Mouse (Mus musculus): ENCODE measurements around the gene Uck1.
"Not testable (repeated sequence)": the region's sequence is repeated elsewhere in the genome, so short reads cannot be mapped to it uniquely, and the experiment has no call there.

The Uck1 gene

DNA sequence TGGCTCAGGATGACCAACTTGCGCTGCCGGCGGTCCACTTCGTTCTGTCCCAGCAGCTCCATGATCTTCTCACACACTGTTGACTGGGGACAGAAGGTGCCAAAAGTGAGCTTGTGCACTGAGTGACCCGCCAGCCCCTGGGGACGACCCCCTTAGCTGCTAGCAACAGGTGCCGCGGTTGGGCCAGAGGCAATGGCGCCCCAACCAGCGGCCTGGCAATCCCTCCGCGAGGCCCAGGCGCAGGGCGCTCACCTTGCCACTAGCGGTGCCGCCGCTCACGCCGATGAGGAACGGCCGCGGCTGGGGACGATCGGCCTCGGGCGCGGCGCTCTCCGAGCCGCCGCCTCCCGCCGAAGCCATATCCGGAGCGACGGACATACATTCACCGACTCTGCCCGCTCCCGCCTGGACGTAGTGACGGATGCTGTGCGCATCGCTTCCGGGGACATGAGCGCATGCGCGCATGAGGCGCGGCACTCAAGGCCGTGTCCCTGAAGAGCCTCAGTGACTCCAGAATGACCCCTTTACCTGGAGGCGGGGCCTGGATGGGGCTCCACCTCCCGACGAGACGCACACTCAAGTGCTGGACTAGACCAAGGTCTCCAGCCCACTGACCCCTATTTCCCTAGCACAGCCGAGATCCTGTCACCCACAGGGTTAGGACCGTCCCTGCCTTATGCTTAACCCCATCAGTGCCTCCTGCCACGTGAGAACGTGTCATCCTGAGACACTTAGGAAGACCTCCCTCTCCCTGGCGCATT lies at the start of gene Uck1:
TSS of gene Uck1 (minus strand) at position 503 of the 761 bp plus-strand sequence.
- in situ Hi-C loops (cut with MboI): no loop called here

DNA sequence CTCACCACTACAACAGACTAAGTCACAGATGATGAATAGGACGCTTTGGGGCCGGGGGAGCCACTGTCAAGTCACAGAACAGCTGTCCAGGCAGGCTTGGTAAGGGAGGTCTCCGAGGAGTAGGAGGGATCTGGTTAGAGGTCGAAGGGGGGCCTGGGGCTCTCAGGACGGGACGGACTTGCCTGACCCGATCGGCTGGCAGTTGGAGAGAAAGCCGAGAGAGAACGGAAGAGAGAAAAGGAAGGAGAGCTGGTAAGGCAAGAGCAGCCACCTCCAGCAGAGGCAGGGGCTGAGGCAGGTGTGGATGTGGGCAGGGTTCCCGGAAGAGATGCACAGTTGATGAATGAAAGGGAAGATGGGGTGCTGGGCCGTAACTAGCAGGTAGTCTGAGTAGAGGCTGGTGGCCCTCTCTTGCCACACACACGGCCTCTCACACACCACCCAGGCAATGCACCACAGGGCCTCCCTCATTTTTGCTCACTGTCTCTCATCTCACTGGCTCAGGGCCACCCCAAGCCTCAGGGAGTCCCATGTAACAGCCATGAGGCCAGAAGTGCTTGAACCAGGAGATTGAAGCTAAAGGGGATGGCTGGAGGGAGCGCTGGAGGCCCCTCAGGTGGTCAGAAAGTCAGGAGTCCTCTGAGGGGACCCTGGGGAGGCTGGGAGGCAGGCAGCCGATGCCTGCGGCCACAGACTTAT lies 49.1 kb upstream of the Uck1 start:
- in situ Hi-C loops (cut with MboI): no loop called here

DNA sequence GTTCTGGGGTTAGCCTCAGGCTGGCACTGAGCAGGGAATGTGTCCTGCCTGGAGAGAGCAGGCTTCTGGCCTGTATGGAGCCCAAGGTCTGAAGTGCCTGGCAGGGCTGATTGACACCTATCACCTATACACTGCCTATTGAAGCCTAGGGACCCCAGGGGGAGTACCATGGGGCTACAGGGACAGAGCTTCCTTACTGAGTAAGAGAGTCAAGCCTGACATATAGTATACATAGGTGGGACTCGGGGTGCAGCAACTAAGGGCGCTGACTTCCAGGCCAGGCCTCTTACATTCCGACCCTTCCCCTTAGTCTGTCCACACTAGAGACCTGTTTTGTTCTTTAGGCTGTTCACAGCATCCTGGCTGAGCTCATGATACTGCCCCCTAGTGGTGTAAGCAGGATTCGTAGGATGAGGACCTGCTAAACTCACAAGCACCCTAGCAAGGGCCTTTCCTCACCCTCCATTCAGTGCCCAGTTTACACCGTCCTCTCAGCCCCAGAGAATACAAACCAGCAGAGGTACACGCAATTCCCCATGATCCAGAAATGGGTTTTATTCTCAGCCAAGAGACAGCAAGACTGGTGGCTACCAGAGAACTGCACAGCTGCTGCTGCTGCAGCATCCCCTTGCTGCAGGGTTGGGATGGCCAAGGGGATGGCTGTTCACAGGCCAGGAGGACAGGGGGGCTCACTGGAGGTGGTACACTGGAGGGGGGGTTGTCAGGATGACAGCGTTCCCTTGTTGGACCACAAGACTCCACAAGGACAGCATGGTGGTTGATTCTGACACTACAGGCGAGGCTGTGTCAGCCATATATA lies 48.2 kb upstream of the Uck1 start:
- in situ Hi-C loops (cut with MboI): no loop called here

GRCm38 (mm10) chr2:32307247-32307798 lies 47.4 kb upstream of the Uck1 start:
- in situ Hi-C loops (cut with MboI): no loop called here

GRCm38 (mm10) chr2:32306176-32306575 lies 46.2 kb upstream of the Uck1 start:
- in situ Hi-C loops (cut with MboI): no loop called here

DNA sequence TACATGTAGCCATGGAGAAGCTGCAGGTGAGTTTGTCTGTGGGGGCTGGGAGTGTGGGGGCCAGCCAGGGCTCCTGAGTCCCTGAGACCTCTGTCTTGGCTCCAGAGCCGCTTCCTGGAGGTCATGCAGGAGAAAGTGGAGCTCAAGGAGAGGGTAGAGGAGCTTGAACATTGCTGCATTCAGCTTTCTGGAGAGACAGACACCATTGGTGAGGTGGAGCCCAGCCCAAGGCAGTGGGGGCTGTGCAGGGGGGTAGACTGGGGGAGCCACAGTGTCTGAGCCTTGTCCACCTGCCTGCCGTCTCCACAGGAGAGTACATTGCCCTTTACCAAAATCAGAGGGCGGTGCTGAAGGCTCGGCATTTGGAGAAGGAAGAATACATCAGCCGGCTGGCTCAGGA lies 45.7 kb upstream of the Uck1 start:
- in situ Hi-C loops (cut with MboI): no loop called here

GRCm38 (mm10) chr2:32304145-32304832 lies 44.3 kb upstream of the Uck1 start:
- in situ Hi-C loops (cut with MboI): no loop called here

- in situ Hi-C loops (cut with MboI): no loop called here
Measured at GRCm38 (mm10) chr2:32302952-32303351, 43.0 kb upstream of the Uck1 start.

- in situ Hi-C loops (cut with MboI): no loop called here
Measured at GRCm38 (mm10) chr2:32299469-32299868, 39.5 kb upstream of the Uck1 start.

GRCm38 (mm10) chr2:32295842-32296241 lies 35.9 kb upstream of the Uck1 start:
- in situ Hi-C loops (cut with MboI): not testable (repeated sequence)

- in situ Hi-C loops (cut with MboI): no loop called here
Measured at GRCm38 (mm10) chr2:32295285-32295684, 35.3 kb upstream of the Uck1 start.

- in situ Hi-C loops (cut with MboI): no loop called here
Measured at GRCm38 (mm10) chr2:32294348-32294747, 34.4 kb upstream of the Uck1 start.

DNA sequence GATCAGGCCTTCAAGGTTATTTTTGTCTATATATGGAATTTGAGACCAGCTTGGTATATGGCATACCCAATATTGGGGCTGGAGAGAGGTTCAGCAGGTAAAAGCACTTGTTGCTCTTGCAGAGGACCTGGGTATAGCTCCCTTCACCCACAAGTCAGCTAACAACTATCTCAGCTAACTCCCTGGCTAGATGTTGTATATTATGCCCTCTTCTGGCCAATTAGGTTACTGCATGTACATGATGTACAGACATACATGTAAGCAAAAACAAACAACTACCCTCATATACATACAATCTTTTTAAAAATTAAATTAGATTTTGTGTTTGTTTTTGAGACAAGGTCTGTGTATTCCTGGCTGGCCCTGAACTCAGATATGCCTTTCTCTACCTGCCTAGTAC lies 29.6 kb upstream of the Uck1 start:
- in situ Hi-C loops (cut with MboI): no loop called here

- in situ Hi-C loops (cut with MboI): no loop called here
Measured at GRCm38 (mm10) chr2:32288371-32288931, 28.5 kb upstream of the Uck1 start.

- in situ Hi-C loops (cut with MboI): no loop called here
Measured at GRCm38 (mm10) chr2:32287923-32288367, 28.0 kb upstream of the Uck1 start, which contains the start of gene Swi5. Gene Swi5 (minus strand): TSS chr2:32288075.

GRCm38 (mm10) chr2:32287334-32287840 lies 27.4 kb upstream of the Uck1 start, which contains the start of gene Golga2:
Gene Golga2 (plus strand): TSS chr2:32287384.
- in situ Hi-C loops (cut with MboI): no loop called here

DNA sequence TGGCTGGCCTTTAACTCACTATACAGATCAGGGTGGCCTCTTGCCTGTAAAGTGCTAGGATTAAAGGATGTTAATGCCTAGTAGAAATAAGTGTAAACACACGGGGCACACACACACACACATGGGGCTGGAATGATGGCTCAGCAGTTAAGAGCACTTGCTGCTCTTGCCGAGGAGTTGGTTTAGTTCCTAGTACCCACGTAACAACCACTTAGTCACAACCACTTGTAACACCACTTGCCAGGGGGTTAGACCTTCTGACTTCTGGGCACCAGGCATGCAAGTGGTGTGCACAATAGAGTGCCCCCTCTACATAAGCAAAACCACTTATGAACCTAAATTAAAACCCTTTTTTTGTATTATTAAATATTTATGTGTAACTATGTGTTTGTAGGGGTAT lies 24.0 kb upstream of the Uck1 start:
- in situ Hi-C loops (cut with MboI): no loop called here

GRCm38 (mm10) chr2:32282727-32283126 lies 22.8 kb upstream of the Uck1 start:
- in situ Hi-C loops (cut with MboI): no loop called here

DNA sequence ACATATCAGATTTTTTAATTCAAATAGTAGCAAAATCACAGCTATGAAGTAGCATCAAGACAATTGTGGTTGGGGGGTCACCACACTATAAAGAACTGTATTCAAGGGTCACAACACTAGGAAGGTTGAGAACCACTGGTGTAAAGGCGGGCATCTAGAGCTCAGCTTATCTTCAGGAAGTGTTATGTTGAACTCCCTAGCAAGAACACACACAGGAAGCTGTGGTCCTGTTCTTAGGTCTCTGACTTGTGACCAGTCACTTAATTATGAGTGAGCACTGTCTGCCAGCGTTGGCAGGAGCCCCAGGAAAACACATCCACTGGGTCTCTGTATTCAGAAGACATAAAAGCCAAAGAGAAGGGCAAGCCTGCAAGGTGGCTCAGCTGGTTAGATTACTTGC lies 22.3 kb upstream of the Uck1 start:
- in situ Hi-C loops (cut with MboI): no loop called here

DNA sequence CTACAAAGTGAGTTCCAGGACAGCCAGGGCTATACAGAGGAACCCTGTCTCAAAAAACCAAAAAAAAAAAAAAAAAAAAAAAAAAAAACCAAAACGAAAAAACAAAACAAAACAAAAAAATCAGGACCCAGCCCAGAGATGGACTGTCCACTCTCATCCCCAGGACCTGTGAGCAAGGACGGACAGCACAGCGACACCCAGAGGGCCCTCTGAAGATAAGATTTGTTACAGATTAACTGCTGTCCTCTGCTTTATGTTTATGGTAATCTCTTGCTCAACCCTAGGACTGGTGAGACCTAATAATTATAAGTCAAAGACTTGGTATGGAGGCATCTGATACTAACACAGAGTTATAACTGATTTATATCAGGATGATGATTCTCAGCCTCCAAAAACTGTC lies 15.9 kb upstream of the Uck1 start:
- in situ Hi-C loops (cut with MboI): no loop called here

- in situ Hi-C loops (cut with MboI): no loop called here
Measured at GRCm38 (mm10) chr2:32260635-32261034, 676 bp upstream of the Uck1 start.

All from mature B cell (primary cell).